Mouse (Mus musculus) erythroblast, embryonic 14.5 days (primary cell): ENCODE results near the gene Nup50. TPM values are rescaled to one million over a fixed set of nuclear protein-coding genes. Genes with fewer than 3 reads are reported as not detected.

ENCODE experiments used
- H3K27me3 ChIP-seq: 2 replicates; pipeline ENCODE4 v1.6.1; 2012; ENCODE audit warnings: inconsistent platforms; ENCODE audit not compliant: control insufficient read depth
- H3K36me3 ChIP-seq: 2 replicates; pipeline ENCODE4 v1.6.1; 2012; ENCODE audit warnings: mild to moderate bottlenecking, inconsistent platforms; ENCODE audit not compliant: control insufficient read depth
- H3K4me1 ChIP-seq: 2 replicates; pipeline ENCODE4 v1.6.1; 2012; ENCODE audit warnings: inconsistent platforms; ENCODE audit not compliant: control insufficient read depth
- H3K4me3 ChIP-seq: replicated peaks from 2 replicates; pipeline ENCODE3; 2012; ENCODE audit warnings: moderate library complexity, mild to moderate bottlenecking, inconsistent platforms
- H3K9me3 ChIP-seq: 2 replicates; pipeline ENCODE4 v1.6.1; 2012; ENCODE audit warnings: low read length, inconsistent platforms, mixed read lengths; ENCODE audit not compliant: control insufficient read depth
- GATA1 ChIP-seq: IDR thresholded peaks from 2 replicates; pipeline ENCODE4 v1.6.1; 2012; ENCODE audit warnings: low read length, inconsistent platforms, mixed read lengths
- TAL1 ChIP-seq: IDR thresholded peaks from 3 replicates; pipeline ENCODE4 v1.6.1; 2012; ENCODE audit warnings: low read length, inconsistent platforms, mixed read lengths
- polyA plus RNA-seq: library from polyadenylated mRNA; stranded (reverse); fragments of >175 nt; gene quantifications from 2 replicates; pipeline ENCODE4 v1.2.3, GENCODE M21; 2012

The Nup50 gene
- polyA plus RNA-seq, 1 experiment = 1.5 TPM

- no peaks in the 10 kb centered on the region for H3K9me3 ChIP-seq
- peaks cover 4% of the 10 kb centered on the region for H3K4me1 ChIP-seq
- H3K27me3 ChIP-seq = no peaks in the 10 kb centered on the region; the same call in none of the 2 replicates
- TF ChIP-seq TAL1 (no peak), GATA1 (no peak)
- H3K36me3 ChIP-seq = no peaks in the 10 kb centered on the region
- no peak overlapping the region for H3K4me3 ChIP-seq
Observed at GRCm38 (mm10) chr15:84903843-84904385, 19.3 kb upstream of the Nup50 start.

- Histone ChIP-seq H3K36me3 (peaks cover 47% of the 10 kb centered on the region), H3K9me3 (peaks cover 12% of the 10 kb centered on the region), H3K4me1 (no peaks in the 10 kb centered on the region; the same call in 1 of the 2 replicates), H3K27me3 (no peaks in the 10 kb centered on the region), H3K4me3 (no peak overlapping the region)
- TF ChIP-seq GATA1 = no peak
- TF ChIP-seq TAL1 = no peak
Observed at GRCm38 (mm10) chr15:84913201-84913600, 10.0 kb upstream of the Nup50 start.

- H3K36me3 ChIP-seq = peaks cover 36% of the 10 kb centered on the region
- H3K4me1 ChIP-seq = peaks cover 25% of the 10 kb centered on the region
- no peaks in the 10 kb centered on the region for H3K9me3 ChIP-seq
- no peaks in the 10 kb centered on the region for H3K27me3 ChIP-seq
- no peak within 1 kb of the TSS for H3K4me3 ChIP-seq
- TF ChIP-seq GATA1 = no peak
- no peak for TF ChIP-seq TAL1
Observed at GRCm38 (mm10) chr15:84919938-84920337, 3.3 kb upstream of the Nup50 start, which contains the start of gene Gm29666. Gm29666 (minus strand) TSS chr15:84920038.

- Histone ChIP-seq H3K9me3 (no peaks in the 10 kb centered on the region), H3K4me3 (peak overlapping the region; percentile 100), H3K27me3 (no peaks in the 10 kb centered on the region), H3K36me3 (peaks cover 51% of the 10 kb centered on the region), H3K4me1 (peaks cover 37% of the 10 kb centered on the region)
- no peak for TF ChIP-seq TAL1
- no peak for TF ChIP-seq GATA1
Observed at GRCm38 (mm10) chr15:84923508-84924181, 434 bp downstream of the Nup50 start.

GRCm38 (mm10) chr15:84924781-84925315 is 1.6 kb downstream of the Nup50 start:
- TF ChIP-seq GATA1 = no peak
- no peak for TF ChIP-seq TAL1
- Histone ChIP-seq H3K4me3 (peak overlapping the region; percentile 100), H3K9me3 (no peaks in the 10 kb centered on the region), H3K4me1 (peaks cover 37% of the 10 kb centered on the region), H3K27me3 (no peaks in the 10 kb centered on the region), H3K36me3 (peaks cover 55% of the 10 kb centered on the region)

- Histone ChIP-seq H3K9me3 (no peaks in the 10 kb centered on the region), H3K4me1 (peaks cover 37% of the 10 kb centered on the region), H3K27me3 (no peaks in the 10 kb centered on the region), H3K36me3 (peaks cover 60% of the 10 kb centered on the region), H3K4me3 (peak overlapping the region; percentile 100)
- TF ChIP-seq TAL1 = no peak
- TF ChIP-seq GATA1 = no peak
Observed at GRCm38 (mm10) chr15:84925495-84926018, 2.3 kb downstream of the Nup50 start.

GRCm38 (mm10) chr15:84932351-84932750 is 9.1 kb downstream of the Nup50 start:
- TF ChIP-seq TAL1 (no peak), GATA1 (no peak)
- Histone ChIP-seq H3K27me3 (no peaks in the 10 kb centered on the region), H3K4me3 (no peak overlapping the region), H3K36me3 (peaks cover 100% of the 10 kb centered on the region), H3K9me3 (no peaks in the 10 kb centered on the region), H3K4me1 (peaks cover 9% of the 10 kb centered on the region)

GRCm38 (mm10) chr15:84934901-84935300 is 11.7 kb downstream of the Nup50 start:
- peaks cover 9% of the 10 kb centered on the region for H3K4me1 ChIP-seq
- no peaks in the 10 kb centered on the region for H3K27me3 ChIP-seq
- H3K9me3 ChIP-seq = no peaks in the 10 kb centered on the region
- H3K36me3 ChIP-seq = peaks cover 100% of the 10 kb centered on the region
- TF ChIP-seq TAL1 (no peak), GATA1 (no peak)
- H3K4me3 ChIP-seq = no peak overlapping the region

- Histone ChIP-seq H3K27me3 (no peaks in the 10 kb centered on the region), H3K4me3 (no peak overlapping the region), H3K36me3 (peaks cover 89% of the 10 kb centered on the region), H3K9me3 (no peaks in the 10 kb centered on the region), H3K4me1 (no peaks in the 10 kb centered on the region)
- no peak for TF ChIP-seq TAL1
- TF ChIP-seq GATA1 = no peak
Observed at GRCm38 (mm10) chr15:84940102-84940501, 16.9 kb downstream of the Nup50 start.
